Mouse (Mus musculus) stomach, postnatal 0 days (tissue): ENCODE results near the gene Pde10a. TPM values are rescaled to one million over a fixed set of nuclear protein-coding genes. Genes with fewer than 3 reads are reported as not detected.

Experiments used
- ATAC-seq: fragments of 200-750 bp; cut with Nextera tagmentation; 2 replicates; pipeline ENCODE4 v1.8.0; 2017; ENCODE audit not compliant: low FRiP score, low TSS enrichment
- DNase-seq: peaks from one replicate; pipeline ENCODE4 v3.0.0-alpha.2; 2016; ENCODE audit warnings: low spot score
- H3K27ac ChIP-seq: fragments of 300-500 bp; sonication (generic); replicated peaks from 2 replicates; pipeline ENCODE4 v1.5.1; 2014; ENCODE audit warnings: mild to moderate bottlenecking, control low read depth
- H3K27me3 ChIP-seq: fragments of 300-500 bp; sonication (generic); 2 replicates; pipeline ENCODE4 v1.6.1; 2014; ENCODE audit warnings: low read length; ENCODE audit not compliant: control insufficient read depth, insufficient read depth
- H3K36me3 ChIP-seq: fragments of 300-500 bp; sonication (generic); 2 replicates; pipeline ENCODE4 v1.6.1; 2014; ENCODE audit warnings: low read length, mixed read lengths; ENCODE audit not compliant: control insufficient read depth, insufficient read depth
- H3K4me1 ChIP-seq: fragments of 300-500 bp; sonication (generic); replicated peaks from 2 replicates; pipeline ENCODE4 v1.6.1; 2014; ENCODE audit warnings: antibody characterized with exemption; ENCODE audit not compliant: control insufficient read depth, insufficient read depth
- H3K4me2 ChIP-seq: fragments of 300-500 bp; sonication (generic); replicated peaks from 2 replicates; pipeline ENCODE4 v1.6.1; 2014; ENCODE audit warnings: low read depth, mild to moderate bottlenecking, control low read depth, moderate library complexity
- H3K4me3 ChIP-seq: fragments of 300-500 bp; sonication (generic); 2 replicates; pipeline ENCODE4 v1.5.1; 2014; ENCODE audit warnings: low read depth, low read length, control low read depth
- H3K9ac ChIP-seq: fragments of 300-500 bp; sonication (generic); 2 replicates; pipeline ENCODE4 v1.6.1; 2014; ENCODE audit warnings: mild to moderate bottlenecking, low read length, control low read depth, mixed read lengths
- H3K9me3 ChIP-seq: fragments of 300-500 bp; sonication (generic); 2 replicates; pipeline ENCODE4 v1.6.1; 2016; ENCODE audit warnings: low read length; ENCODE audit not compliant: control insufficient read depth
- CTCF ChIP-seq: IDR thresholded peaks from 2 replicates; pipeline ENCODE4 v1.5.1; 2016; ENCODE audit warnings: antibody characterized with exemption, low read depth, mild to moderate bottlenecking, moderate library complexity
- EP300 ChIP-seq: optimal IDR thresholded peaks from 2 replicates; pipeline ENCODE3; 2016; ENCODE audit warnings: antibody characterized with exemption
- WGBS: fragments of 180-500 bp; shearing (Covaris S2); extraction: QIAGEN DNeasy Blood & Tissue Kit; methylation state at CpG from one replicate; pipeline ENCODE4 v1.1.7; 2014; 5-methylcytosine and 5-hydroxymethylcytosine counted together
- polyA plus RNA-seq: library from polyadenylated mRNA; unstranded; fragments of >200 nt; fragmentation: Nextera tagmentation; extraction: Ambion mirVana; gene quantifications from 2 replicates; pipeline ENCODE4 v1.2.1, GENCODE M21; 2015

The Pde10a gene
- polyA plus RNA-seq, 1 experiment from 2014 or later = 0.69 TPM

DNA sequence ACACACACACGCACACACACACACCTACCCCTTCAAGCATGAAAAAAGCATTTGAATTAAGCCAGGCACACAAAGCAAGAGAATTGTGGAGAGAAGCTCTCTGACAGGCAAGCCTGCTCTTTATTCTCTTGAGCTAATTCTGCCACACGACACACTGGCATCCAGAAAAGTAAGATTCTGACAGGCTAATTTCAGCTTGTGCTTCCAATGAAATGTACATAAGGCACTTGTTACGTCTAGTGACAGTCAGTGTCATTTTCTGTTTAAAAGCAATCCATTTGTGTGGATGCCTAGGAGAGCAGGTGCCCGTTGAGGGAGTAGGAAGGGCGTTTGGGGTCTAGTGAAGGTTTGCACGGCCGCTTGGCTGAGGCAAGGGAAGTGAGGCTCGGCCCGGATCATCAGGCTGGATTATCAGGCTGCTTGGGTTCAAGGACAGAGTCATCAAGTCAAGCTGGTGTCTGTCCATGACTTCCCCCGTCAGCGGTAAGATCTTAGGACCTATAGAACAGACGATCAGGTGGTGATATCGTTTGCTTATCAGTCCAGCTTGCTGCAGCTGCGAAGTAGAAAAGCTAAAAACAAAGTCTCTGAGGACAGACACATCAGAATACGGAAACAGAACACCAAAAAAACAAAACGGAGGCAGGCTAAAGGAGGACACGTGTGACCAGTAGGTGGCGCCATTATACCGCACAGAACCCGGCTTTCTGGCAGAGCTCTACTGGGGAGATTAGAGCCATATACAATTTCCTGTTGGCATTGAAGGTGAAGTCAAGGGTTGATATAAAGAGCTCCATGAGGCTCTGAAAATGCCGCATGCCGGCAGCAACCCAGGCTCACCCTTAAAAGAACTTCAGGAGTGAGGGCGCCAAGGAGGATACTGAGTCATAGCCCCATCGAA lies 506.3 kb downstream of the Pde10a start:
- no peak overlapping the region for H3K4me3 ChIP-seq
- H3K9me3 ChIP-seq = no peaks in the 10 kb centered on the region
- H3K36me3 ChIP-seq = no peaks in the 10 kb centered on the region
- ATAC-seq (peak; percentile 71), DNase-seq (peak; percentile 74)
- peak overlapping the region; percentile 37 for H3K4me2 ChIP-seq
- H3K27ac ChIP-seq = no peak overlapping the region
- H3K27me3 ChIP-seq = no peaks in the 10 kb centered on the region
- 0 out of 2 replicates have a peak overlapping the region, but pooled peaks have one; percentile 23 for H3K9ac ChIP-seq
- no peaks in the 10 kb centered on the region for H3K4me1 ChIP-seq
- 15% methylated on average over 24 of the region's 24 CpGs for WGBS
- peak; percentile 93 for TF ChIP-seq CTCF
- TF ChIP-seq EP300 = no peak

DNA sequence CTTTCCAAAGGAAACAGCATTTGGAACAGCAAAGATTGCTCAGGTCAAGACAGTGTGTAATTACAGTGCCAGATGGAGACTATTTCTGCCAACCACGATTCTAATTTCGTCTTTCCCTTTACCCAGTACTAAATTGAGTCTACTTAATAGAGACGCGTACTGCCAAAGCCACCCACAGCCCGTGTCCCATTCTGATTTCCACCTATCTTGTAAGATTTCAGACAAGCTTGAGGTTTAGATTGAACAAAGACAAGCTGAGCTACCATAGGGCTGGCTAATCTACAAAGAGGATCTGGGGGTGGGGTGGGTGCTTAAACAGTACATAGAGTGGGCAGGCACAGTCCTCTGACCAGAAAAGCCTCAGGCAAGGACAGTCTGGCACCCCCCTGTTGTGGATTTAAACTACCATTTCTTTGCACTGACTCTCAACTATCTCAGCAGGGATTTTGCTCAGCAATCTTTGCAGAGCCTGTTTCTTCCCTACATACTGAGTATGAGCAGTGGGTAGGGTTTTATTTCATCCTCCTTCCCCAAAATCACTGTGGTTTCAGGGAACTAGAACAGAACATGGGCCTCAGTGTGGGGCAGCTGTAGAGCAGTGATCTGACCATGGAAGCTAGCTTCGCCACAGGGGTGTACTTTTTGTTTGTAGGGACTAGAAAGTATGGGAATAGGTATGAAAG lies 507.3 kb downstream of the Pde10a start:
- H3K4me2 ChIP-seq = no peak overlapping the region
- TF ChIP-seq EP300 (no peak), CTCF (no peak)
- no peak for DNase-seq
- no peak for ATAC-seq
- H3K9ac ChIP-seq = no peak overlapping the region
- WGBS = 76% methylated on average over 6 of the region's 6 CpGs
- H3K36me3 ChIP-seq = no peaks in the 10 kb centered on the region
- no peak overlapping the region for H3K4me3 ChIP-seq
- no peaks in the 10 kb centered on the region for H3K4me1 ChIP-seq
- H3K9me3 ChIP-seq = no peaks in the 10 kb centered on the region
- H3K27me3 ChIP-seq = no peaks in the 10 kb centered on the region
- no peak overlapping the region for H3K27ac ChIP-seq

GRCm38 (mm10) chr17:9033511-9033910 lies 508.3 kb downstream of the Pde10a start:
- DNase-seq = no peak
- 67% methylated on average over 5 of the region's 5 CpGs for WGBS
- Histone ChIP-seq H3K4me1 (no peaks in the 10 kb centered on the region), H3K27ac (no peak overlapping the region), H3K4me2 (no peak overlapping the region), H3K9me3 (no peaks in the 10 kb centered on the region), H3K4me3 (no peak overlapping the region), H3K9ac (no peak overlapping the region), H3K27me3 (no peaks in the 10 kb centered on the region), H3K36me3 (no peaks in the 10 kb centered on the region)
- no peak for ATAC-seq
- TF ChIP-seq EP300 = no peak
- TF ChIP-seq CTCF = no peak

- Histone ChIP-seq H3K36me3 (no peaks in the 10 kb centered on the region), H3K27ac (no peak overlapping the region), H3K4me2 (no peak overlapping the region), H3K4me3 (no peak overlapping the region), H3K4me1 (no peaks in the 10 kb centered on the region), H3K9ac (no peak overlapping the region), H3K9me3 (no peaks in the 10 kb centered on the region), H3K27me3 (no peaks in the 10 kb centered on the region)
- TF ChIP-seq EP300 (no peak), CTCF (no peak)
- WGBS = 56% methylated on average over 8 of the region's 8 CpGs
- ATAC-seq = no peak
- DNase-seq = no peak
Observed at GRCm38 (mm10) chr17:9035561-9036348, 510.6 kb downstream of the Pde10a start.

Other genes with a start within 250 kb of the Pde10a start
- gene Mpc1, start 242.5 kb upstream of the Pde10a start, polyA plus RNA-seq = 292 and 304 TPM in 2 replicates
- 96.2 and 104 TPM in 2 replicates for gene Sft2d1, start 214.3 kb upstream of the Pde10a start, polyA plus RNA-seq
- 0.50 and 0.62 TPM in 2 replicates for gene Prr18, start 187.9 kb upstream of the Pde10a start, polyA plus RNA-seq
- gene T2, start 169.4 kb upstream of the Pde10a start, polyA plus RNA-seq = 0.13 and 0.18 TPM in 2 replicates
- not detected in 2 replicates for gene T, start 90.9 kb upstream of the Pde10a start, polyA plus RNA-seq
- gene Gm17087, start 41.6 kb downstream of the Pde10a start, polyA plus RNA-seq = not detected in 2 replicates